Mouse (Mus musculus): ENCODE results near the gene Pitpnm3.

Gene Pitpnm3

DNA sequence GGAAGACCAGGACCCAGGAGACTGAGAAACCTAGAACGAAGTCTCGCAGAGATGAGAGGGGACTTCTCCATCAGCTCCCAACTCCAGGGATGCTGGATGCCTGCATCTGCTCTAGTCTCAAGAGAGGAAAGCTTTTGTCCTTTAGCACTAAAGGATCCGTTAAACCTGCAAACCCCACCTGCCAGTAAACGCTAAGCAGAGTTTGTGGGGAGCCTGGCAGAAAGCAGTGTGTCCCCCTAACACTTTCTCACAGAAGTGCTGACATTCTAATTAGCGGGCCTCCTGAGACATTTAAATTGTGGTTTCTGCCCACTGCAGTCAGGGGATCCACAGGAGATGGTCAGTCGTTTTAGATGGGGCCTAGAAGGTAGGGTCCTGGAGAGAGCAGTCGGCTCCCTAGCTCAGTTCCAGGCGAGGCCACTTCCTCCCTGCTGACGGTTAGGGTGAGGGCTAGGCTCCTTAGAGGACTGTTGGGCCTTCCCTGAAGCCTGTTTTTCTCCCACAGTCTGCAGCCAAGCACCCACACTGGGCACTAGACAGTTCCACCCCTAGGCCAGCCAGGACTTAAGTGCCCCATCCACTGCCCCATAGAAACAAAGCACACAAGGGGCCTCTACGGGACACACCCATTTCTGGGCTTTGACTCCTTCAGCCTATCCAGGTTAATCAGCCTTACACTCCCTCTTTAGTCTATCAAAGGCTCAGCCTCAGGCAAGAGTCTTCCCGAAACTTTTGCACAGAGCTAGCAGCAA lies 829 bp upstream of the Pitpnm3 start:
- no peak for DNase-seq (ENCODE audit: extremely low read depth, low read depth)

DNA sequence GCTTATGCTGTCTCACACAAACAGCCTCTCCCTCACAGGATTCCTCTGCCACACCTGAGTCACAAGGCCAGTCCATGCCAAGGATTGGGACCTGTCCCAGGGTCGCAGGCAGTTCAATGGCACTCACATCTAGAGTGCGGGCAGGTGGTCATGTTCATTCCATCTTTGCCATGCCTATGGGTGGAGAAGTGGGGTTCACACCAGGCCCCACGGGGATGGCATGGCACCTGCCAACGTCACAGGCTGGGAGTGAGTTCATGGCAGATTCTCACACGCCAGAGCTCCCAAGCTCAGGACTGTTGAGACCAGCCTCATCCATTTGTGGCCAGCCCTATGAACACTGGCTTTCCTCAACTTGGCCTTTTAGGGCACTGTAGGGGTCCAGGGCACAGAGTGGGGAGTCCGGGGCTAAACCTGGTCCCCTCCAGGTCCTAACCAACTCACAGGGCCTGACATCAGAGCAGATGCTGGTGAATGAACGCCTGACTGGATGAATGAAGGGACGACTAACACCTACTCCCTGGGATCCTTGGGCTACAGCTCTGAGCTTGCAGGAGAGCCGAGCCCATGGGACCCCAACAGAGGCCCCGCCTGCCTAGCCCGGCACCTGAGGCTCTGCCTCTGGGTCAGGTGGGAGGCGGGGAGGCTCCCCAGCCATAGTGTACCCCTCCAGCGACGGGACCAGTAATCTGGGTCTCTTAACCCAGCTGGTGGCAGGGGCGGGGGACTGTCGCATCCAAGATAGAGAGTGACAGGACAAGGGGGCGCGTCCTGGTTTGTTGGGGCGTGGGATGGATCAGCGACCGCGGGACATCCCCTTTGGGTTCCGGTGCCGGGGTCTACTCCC lies 819 bp downstream of the Pitpnm3 start:
- no peak for DNase-seq (ENCODE audit: extremely low read depth, low read depth)

DNA sequence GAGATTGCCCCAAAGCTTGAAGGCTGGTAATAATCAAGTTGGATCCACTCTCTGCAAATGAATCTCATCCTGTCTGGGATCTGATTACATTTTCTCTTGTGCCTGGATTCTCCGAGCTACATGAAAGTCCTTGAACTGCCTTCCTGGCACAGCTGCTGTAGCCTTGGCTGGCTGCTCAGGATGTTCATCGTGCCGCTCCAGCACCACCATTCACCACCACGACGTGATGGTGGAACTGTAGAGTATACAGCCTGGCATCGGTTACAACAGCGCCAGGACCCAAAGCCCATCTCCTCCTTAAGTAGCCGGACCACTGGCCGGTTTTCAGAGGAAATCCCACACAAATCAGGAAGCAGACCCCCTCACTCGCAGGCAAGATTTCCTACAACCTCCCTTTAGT lies 2.5 kb downstream of the Pitpnm3 start:
- DNase-seq (ENCODE audit: extremely low read depth, low read depth): no peak

DNA sequence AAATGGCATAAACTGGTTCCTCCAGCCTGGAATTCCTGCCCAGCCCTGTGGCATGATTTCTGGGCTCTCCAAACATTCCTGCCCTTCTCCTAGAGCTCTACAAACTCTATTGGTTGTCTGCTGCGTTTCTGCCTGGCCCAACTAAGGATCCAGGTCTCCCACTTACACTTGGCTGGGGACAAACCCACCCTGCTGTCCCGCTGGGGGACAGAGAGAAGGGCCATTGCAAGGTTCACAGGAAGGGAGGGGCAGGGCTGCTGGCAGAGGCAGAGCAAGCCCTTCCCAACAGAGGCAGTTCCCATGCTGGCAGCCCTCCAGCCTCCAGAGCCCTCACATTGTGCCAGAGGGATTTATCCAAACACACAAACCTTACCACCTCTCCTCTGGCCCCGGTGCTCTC lies 3.3 kb downstream of the Pitpnm3 start:
- no peak for DNase-seq (ENCODE audit: extremely low read depth, low read depth)

DNA sequence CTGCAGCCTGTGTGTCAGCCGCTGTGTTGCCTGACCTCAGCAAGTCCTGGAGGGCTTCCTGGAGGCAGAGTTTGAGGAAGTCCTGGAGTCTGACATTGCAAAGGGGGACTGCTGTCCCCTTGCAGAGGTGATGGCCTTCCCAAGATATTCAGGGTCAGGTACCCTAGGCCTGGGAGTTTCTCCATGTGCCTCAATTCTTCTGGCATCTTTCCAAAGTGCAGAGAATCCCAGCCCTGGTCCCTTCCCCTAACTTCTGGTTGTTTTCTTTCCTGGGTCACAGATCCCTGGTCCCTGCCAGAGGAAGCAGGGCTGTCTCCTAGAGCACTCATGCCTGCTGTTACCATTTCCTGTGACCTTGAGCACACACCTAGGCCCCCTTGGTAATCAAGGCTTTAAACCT lies 3.9 kb downstream of the Pitpnm3 start:
- no peak for DNase-seq (ENCODE audit: extremely low read depth, low read depth)

DNA sequence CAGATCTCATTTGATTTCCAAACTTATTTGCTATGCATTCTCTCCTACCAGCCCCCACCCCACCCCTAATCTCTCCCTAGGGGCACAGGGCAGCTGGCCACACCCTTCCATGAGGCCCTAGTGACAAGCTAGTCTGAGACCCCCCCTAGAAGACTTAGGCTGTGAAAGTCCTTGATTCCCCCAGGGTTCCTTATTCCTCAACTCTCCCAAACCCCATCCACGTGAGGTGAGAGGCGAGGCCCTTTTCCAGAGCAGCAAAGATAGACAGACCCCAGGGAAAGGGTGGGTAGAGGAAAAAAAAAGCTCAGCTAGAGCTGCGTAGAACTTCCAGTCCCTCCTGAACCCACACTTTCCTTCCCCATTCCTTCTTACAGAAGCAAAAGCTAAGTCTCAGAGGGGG lies 4.7 kb downstream of the Pitpnm3 start:
- no peak for DNase-seq (ENCODE audit: extremely low read depth, low read depth)

DNA sequence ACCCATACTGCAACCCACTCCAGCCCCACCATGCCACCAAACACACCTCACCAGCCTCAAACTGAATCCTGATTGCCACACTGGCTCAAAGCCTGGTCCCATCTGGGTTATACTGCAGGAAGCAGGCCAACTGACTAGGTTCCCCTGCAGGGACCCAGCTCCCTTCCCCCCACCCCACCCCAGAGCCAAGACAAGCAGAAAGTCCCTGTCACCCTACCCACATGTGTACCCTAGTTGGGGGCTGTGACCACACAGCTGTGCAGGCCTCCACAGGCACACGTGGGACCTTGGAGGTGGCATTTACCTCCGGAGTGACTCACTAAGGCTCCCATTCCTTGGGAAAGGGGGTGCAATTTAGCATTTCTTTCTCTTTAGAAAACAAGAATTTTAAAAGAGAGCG lies 5.1 kb downstream of the Pitpnm3 start:
- DNase-seq (ENCODE audit: extremely low read depth, low read depth): no peak

DNA sequence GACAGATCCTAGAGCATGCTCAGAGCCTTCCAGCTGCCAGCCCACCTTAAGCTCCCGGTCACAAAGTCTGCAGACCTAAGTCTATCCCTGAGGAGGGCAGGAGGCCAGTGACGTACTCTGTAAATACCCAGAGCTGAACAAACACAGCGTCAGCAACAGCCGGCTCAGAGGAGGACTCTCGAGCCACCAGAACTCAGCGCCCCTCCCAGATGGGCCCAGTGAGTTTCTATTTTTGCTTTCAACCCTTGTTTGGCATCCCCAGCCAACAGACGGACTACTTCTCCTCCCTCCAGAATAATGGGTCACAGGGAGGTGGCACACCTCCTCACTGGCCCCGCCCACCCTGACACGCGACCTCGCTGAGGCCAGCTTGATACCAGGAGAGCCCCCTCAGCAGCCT lies 5.6 kb downstream of the Pitpnm3 start:
- DNase-seq (ENCODE audit: extremely low read depth, low read depth): no peak

DNA sequence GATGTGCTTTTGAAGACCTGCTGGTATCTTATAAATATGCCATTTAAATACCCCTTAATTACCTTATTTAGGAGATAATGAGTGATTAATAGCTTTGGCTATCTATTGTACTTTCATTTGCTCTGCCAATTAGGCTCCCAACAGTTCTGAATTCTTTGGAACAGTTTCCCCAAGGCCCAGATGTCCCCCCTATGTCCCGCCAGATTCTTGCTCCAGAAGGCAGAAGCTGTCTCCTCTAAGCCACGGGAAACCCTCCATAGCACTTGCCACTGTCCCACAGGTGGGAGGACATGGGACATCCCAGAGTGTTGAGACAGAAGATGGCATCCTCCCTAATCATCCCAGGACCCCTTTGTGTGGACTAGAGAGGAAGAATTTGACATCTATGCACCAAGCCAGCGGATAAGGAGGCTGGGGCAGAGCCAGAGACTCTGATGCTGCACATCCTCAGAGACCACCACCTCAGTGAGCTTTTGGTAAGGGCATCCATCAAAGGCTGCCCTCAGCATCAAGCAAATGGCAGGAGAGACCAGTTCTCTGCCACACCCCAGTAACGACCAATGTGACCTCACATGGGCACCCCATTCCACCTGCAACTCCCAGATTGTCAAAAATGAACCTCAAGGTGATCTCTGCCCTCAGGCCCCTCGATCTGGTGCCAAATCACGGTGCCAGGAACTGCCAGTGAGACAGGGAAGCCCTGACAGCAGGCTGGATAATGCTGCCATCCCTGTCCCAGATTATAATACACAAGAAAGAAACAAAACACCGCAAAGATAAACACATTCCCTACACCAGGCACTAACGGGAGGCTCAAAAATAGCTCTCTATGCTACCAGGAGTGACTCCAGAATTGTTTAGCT lies 6.3 kb downstream of the Pitpnm3 start:
- no peak for DNase-seq (ENCODE audit: extremely low read depth, low read depth)

DNA sequence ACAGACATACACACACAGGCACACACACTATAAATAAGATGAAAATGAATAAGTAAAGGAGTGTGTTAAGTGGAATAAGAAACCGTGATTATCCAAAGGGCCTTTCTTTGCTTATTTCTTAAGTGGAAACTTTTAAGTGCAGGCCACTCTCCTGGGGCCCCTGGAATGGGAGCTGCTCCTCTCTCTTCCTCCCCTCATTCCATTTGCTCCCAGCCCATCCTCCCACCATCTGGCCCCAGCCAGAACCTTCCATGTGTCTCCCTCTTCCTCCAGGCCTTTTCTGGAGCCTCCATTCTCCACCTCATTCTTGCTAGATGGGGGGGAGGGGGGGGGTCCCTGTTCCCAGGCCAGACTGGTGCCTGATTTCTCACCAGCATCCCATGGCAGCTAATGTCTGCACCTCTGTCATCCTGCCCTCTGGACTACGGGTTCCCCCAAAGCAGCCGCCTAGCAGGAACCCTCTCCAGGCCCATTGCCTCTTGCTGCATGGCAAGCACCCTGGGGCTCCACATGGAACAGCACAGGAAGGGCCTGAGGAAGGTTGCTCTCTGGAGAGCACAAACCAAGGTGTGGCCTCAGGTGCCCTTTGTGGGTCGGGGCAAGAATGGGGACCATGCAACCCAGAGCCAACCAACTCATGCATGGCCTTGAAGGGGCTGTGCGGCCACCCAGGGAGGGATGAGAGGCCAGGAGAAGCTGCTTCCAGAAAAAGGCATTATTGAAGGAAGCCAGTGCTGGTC lies 8.0 kb downstream of the Pitpnm3 start:
- no peak for DNase-seq (ENCODE audit: extremely low read depth, low read depth)

DNA sequence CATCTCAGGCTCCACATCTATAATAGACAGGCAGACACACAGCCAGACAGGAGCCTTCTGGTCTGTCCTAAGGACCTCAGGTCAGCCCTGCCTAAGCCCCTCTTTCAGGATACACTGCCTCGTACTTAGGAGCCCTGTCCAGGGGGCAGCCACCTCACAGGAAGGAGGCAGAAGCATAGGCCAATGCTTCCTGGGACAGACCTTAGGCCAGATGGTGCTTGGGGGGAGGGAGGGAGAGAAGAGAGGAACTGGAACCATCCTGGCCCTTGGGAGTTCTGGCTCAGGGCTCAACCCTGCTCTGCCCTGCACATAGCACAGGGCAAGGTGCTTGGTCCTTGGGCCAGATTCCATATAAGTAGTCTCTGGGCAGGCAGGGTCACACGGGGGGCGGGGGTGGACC lies 9.8 kb downstream of the Pitpnm3 start:
- no peak for DNase-seq (ENCODE audit: extremely low read depth, low read depth)

DNA sequence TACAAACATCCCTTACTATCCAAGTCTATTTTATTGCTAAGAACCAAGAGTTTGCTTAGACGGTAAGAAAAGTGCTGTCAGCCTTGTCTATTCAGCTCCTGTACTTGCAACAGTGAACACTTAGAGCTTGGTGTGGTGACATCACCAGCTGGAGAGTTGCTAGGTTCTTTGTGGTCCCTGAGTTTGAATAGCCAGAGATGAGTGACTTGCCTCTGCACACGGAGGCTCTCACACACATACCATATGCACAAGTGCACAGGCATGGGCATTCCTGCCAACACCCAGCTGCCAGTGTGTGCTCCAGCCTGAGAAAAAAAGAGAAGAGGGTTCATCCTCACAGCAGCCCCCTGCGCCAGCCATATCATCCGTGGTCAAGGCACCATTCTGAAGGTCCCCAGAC lies 12.0 kb downstream of the Pitpnm3 start:
- no peak for DNase-seq (ENCODE audit: extremely low read depth, low read depth)

DNA sequence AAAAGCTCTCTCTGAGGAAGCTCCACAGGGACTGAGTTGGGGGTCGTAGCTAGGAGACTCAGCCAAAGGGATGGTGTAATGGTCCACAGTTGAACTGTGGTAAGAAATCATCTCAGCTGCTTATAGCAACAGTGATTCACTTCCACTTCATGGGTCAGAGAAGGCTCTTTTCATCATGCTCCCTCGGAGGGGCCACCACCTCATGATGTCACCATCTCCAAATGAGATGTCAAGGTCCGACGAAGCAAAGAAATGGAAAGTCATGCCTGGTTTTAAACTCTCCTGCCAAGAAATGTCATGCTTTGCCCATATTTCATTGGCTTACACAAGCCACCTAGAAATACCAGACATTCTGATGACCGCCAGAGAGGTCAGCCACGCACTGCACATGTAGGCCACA lies 15.2 kb downstream of the Pitpnm3 start:
- DNase-seq (ENCODE audit: extremely low read depth, low read depth): no peak

DNA sequence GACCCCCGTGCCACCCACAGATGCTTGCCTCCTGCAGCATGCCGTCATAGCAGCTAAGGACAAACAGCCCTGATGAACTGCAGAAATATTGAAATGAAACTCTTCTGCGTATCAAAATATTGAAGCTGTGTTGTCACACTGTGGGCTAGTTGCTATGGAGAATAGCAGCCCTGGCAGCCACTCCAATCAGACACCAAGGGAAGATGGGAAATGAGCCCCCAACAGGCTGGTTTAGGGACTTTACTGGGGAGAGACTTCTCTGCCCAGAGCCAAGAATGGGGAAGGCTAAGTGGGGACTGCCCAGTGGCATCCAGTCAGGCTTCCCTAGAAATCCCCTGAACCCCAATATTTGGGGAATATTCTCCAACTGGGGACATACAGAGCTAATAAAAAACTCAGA lies 16.9 kb downstream of the Pitpnm3 start:
- no peak for DNase-seq (ENCODE audit: extremely low read depth, low read depth)

DNA sequence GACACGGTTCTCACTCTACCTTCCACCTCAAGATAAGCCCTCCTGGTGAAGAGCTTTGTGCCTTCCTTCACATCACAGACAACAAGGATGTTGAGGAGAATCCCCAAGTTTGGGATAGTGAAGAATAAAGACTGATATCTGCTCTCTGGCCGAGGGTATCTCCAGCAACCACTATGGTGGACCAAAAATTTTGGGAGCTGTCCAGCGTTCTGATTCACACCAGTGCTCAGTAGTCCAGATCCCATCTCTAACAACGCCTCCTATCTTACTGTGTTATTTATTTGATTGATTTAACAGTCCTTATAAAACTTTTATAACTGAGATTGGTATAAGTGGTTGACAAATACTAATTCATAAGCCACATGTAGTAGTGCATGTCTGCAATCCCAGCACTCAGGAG lies 22.3 kb downstream of the Pitpnm3 start:
- DNase-seq (ENCODE audit: extremely low read depth, low read depth): no peak

DNA sequence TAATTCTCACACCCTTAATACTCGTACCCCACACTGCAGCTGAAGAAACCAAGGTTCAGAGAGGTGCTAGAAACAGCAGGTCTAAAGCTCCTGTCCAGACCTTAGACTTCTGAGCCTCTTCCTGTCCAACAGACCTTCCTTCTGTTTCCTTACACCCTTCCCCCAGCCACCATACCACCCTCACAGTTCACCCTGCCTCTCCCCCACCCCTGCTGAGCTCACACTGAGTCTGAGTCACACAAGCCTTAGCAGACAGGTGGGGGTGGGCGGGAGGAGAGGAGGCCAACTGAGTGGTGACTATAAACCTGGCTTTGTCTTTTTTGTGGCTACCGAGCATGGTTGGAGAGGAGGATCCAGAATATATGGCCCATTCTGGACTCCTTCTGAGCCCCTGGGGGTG lies 24.9 kb downstream of the Pitpnm3 start:
- DNase-seq (ENCODE audit: extremely low read depth, low read depth): no peak

DNA sequence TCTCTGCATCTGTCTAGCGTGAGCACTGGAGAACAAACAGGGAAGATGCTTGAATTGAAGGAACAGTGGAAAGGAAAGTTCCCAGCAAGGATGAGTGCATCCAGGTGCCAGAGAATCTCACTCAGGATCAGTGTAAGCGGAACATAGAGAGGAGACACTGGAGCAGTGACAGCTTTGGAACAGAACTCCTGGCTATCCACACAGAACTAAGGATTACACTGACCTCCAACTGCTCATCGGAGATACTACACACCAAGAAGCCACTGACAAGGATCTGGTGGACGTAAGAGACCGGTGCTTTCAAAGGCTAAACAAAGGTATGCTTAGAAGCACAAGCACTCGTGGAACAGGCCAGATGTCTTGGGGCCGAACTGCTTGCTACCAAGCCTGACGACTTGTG lies 31.4 kb downstream of the Pitpnm3 start:
- no peak for DNase-seq (ENCODE audit: extremely low read depth, low read depth)

DNA sequence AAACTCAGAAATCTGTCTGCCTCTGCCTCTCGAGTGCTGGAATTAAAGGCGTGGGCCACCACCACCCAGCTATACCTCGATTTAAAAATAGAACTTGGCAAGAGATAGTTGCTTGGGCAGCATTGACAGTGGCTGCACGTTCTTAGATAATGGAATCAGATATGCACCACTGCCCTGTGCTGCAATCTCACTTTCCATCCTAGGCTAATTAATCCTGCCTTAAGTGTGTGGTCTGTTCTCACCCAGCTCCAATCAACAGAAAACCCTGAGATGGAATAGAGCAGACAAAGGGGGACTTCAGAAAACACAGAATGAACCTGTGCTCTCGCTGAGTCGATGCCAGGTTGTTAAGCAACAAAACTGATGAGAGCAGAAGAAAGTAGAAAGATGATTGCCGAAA lies 32.0 kb downstream of the Pitpnm3 start:
- no peak for DNase-seq (ENCODE audit: extremely low read depth, low read depth)

DNA sequence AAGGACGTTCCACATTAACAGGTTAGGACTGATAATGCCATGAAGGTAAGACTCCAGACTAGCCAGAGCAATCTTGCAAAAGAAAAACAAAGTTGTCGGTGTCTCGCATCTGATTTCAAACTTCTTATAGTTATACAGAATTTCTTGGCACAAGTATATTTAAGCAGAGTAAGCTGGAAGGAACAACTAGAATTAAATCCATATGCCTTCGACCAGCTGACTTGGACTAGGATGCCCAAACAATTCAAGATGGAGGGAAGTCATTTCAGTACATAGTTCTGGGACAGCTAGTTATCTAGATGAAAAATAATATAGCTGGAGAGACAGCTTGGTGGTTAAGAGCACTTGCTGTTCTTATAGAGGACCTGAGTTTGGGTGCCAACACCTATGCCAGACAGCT lies 34.6 kb downstream of the Pitpnm3 start:
- no peak for DNase-seq (ENCODE audit: extremely low read depth, low read depth)

DNA sequence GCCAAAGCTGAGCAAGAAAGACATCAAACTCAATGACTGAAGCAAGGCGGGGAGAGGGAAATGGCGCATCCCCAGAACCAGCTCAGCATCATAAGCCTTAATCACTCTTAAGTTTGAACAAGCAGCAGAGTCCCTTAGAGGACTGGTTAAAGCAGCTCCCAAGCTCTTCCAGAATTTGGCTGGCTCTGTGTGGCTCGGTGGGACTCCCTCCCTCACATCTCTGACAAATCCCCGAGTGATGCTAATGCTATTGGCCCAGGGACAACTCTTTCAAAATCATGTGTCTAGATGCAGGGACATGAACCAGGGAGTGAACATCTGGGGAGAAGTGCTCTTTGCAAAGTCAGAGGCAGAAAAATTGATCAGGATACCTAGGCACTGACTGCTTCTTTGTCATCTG lies 36.4 kb downstream of the Pitpnm3 start:
- no peak for DNase-seq (ENCODE audit: extremely low read depth, low read depth)

DNA sequence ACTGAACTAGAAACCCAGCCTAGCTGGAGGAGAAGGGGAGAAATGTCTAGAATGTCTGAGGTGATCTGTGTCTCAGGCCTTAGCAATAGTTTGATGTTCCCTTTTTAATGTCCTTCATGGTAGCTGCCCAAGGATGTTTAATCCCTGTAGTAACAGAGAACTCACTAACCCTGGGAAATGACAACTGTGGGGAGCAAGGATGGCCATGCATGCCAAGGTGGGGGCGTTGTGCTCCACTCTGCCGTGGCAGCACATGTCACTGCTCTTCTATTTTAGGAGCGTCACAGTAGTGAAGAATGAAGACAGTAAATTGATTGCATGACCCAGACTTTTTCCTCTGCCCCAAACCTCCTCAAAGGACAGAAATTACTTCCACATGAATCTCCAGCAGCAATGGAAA lies 37.6 kb downstream of the Pitpnm3 start:
- no peak for DNase-seq (ENCODE audit: extremely low read depth, low read depth)
